Mouse (Mus musculus): Measurements from ENCODE around the gene Sec14l3. TPM values are rescaled to one million over a fixed set of nuclear protein-coding genes. Genes with fewer than 3 reads are reported as not detected.

The Sec14l3 gene
- total and polyA plus RNA-seq, 3 experiments = not detected

DNA sequence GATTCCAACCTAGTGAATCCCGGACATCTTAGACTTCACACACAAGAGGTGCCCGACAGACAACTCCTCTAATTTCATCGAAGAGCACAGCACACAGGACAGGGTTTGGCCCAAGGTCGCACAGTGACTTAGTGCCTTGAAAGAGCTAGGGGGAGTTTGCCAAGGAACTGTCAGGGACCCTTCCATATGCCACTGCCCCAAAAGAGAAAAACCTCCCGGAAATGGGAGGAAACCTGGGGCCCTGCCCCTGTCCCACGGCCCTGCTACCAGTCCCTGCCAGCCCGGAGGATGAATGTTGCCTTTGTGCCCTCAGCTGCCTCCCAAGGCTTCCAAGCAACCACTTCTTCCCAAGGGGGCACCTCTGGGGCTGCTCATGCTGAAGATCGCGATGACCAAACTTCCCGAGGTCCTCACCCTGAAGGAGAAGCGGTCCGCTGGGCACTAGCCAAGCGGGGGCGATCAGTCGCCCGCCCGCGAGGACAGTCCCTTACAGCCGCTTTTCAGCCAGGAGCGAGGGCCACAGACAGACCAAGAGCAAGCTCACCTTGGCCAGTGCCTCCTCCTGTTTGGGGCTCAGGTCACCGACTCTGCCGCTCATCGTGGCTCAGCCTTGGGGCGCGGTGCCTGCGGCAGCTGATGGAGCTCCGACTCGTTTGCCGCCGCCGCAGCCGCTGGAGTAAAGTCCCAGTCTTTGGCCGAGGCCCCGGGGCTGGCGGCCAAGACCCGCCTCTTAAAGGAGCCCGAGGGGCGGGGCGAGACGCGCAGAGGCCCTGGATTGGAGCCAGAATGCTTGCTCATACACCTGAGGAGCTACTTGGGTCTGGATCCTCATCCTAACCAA lies 53.7 kb downstream of the Sec14l3 start:
- DNase-seq (ENCODE audit: low read depth, low spot score) = peak; percentile 82
- peaks cover 34 to 70% of the 10 kb centered on the region in 2 experiments for H3K4me1 ChIP-seq (ENCODE audit: control insufficient read depth in 1 of 2, insufficient read depth in 2 of 2, low read length in 2 of 2)
- peak; percentile 30; the same call in 1 of the 2 replicates for TF ChIP-seq SIN3A (IDR thresholded peaks at IDR 0.05; ENCODE audit: low read length)
- peak; percentile 52; the same call in 1 of the 2 replicates for TF ChIP-seq MAX (IDR thresholded peaks at IDR 0.05; ENCODE audit: low read length)
- TF ChIP-seq MYB (IDR thresholded peaks at IDR 0.05; ENCODE audit: low read depth, low read length) = no peak
- TF ChIP-seq MXI1 (IDR thresholded peaks at IDR 0.05; ENCODE audit: low read depth, low read length) = peak; percentile 49; the same call in 1 of the 2 replicates
- TF ChIP-seq KAT2A (conservative IDR thresholded peaks at IDR 0.05; ENCODE audit: low read depth, low read length) = no peak; the same call in 1 of the 2 replicates
- no peak; the same call in 1 of the 2 replicates for TF ChIP-seq RCOR1 (IDR thresholded peaks at IDR 0.05; ENCODE audit: low read depth, low read length)
- TF ChIP-seq CTCF (IDR thresholded peaks at IDR 0.05 in 2 of 3, conservative IDR thresholded peaks at IDR 0.05 in 1 of 3; ENCODE audit: control insufficient read depth in 1 of 3, insufficient read depth in 1 of 3, low read depth in 2 of 3, low read length in 3 of 3, poor library complexity in 1 of 3, severe bottlenecking in 1 of 3) = no peak
- 0 out of 2 replicates have a peak, but pooled peaks have one; percentile 37 for TF ChIP-seq TBP (IDR thresholded peaks at IDR 0.05; ENCODE audit: low read depth, low read length)
- no peak for TF ChIP-seq JUND (IDR thresholded peaks at IDR 0.05; ENCODE audit: low read depth, low read length)
- TF ChIP-seq POLR2AphosphoS5 (IDR thresholded peaks at IDR 0.05; ENCODE audit: borderline replicate concordance, low read depth, low read length) = no peak
- TF ChIP-seq MAZ (IDR thresholded peaks at IDR 0.05; ENCODE audit: low read depth, low read length) = no peak; the same call in 1 of the 2 replicates
- peak; percentile 59 for TF ChIP-seq NELFE (IDR thresholded peaks at IDR 0.05; ENCODE audit: low read depth, low read length)
- peak; percentile 69 for TF ChIP-seq ETS1 (IDR thresholded peaks at IDR 0.05; ENCODE audit: low read depth, low read length)
- TF ChIP-seq USF2 (IDR thresholded peaks at IDR 0.05; ENCODE audit: borderline replicate concordance in 1 of 2, insufficient read depth in 1 of 2, low read depth in 1 of 2, low read length in 2 of 2) = no peak
- TF ChIP-seq NRF1 (IDR thresholded peaks at IDR 0.05; ENCODE audit: insufficient read depth, low read depth, low read length, poor library complexity, severe bottlenecking) = no peak
- peak in 1 of 2 experiments; percentile 1; a peak in 3 of 4 replicates for TF ChIP-seq EP300 (IDR thresholded peaks at IDR 0.05; ENCODE audit: low read depth in 1 of 2, low read length in 2 of 2)
- TF ChIP-seq BHLHE40 (IDR thresholded peaks at IDR 0.05; ENCODE audit: borderline replicate concordance, low read depth, low read length) = peak; percentile 15; the same call in 1 of the 2 replicates
- no peak for TF ChIP-seq MYC (IDR thresholded peaks at IDR 0.05; ENCODE audit: low read depth, low read length)
- TF ChIP-seq CHD1 (IDR thresholded peaks at IDR 0.05; ENCODE audit: low read depth, low read length) = no peak
- TF ChIP-seq POLR2AphosphoS2 (IDR thresholded peaks at IDR 0.05; ENCODE audit: low read length) = peak; percentile 46; the same call in 1 of the 2 replicates
- TF ChIP-seq TAL1 (IDR thresholded peaks at IDR 0.05; ENCODE audit: low read length) = no peak
- TF ChIP-seq USF1 (IDR thresholded peaks at IDR 0.05; ENCODE audit: low read depth, low read length) = no peak
- no peak for TF ChIP-seq RAD21 (IDR thresholded peaks at IDR 0.05; ENCODE audit: low read depth, low read length)
- no peak for TF ChIP-seq E2F4 (IDR thresholded peaks at IDR 0.05; ENCODE audit: borderline replicate concordance, low read depth, low read length)
- TF ChIP-seq ZKSCAN1 (IDR thresholded peaks at IDR 0.05; ENCODE audit: low read depth, low read length) = no peak
- no peak for TF ChIP-seq CHD2 (IDR thresholded peaks at IDR 0.05; ENCODE audit: low read length)
- peak; percentile 46; the same call in 1 of the 2 replicates for TF ChIP-seq TCF12 (IDR thresholded peaks at IDR 0.05; ENCODE audit: low read depth, low read length)
- no peak for TF ChIP-seq ZMIZ1 (IDR thresholded peaks at IDR 0.05; ENCODE audit: low read depth, low read length)
- no peak; the same call in 1 of the 2 replicates for TF ChIP-seq SMC3 (IDR thresholded peaks at IDR 0.05; ENCODE audit: low read depth, low read length)
- no peak for TF ChIP-seq ZC3H11A (IDR thresholded peaks at IDR 0.05; ENCODE audit: low read depth, low read length)
- TF ChIP-seq MEF2A (IDR thresholded peaks at IDR 0.05; ENCODE audit: extremely low read depth, insufficient replicate concordance, low read depth, low read length, poor library complexity, severe bottlenecking) = no peak
- TF ChIP-seq GATA1 (IDR thresholded peaks at IDR 0.05; ENCODE audit: low read depth, low read length) = no peak
- no peak for TF ChIP-seq GABPA (IDR thresholded peaks at IDR 0.05; ENCODE audit: low read depth, low read length)
- TF ChIP-seq HCFC1 (IDR thresholded peaks at IDR 0.05; ENCODE audit: low read depth, low read length) = peak; percentile 45; the same call in 1 of the 2 replicates
- peak; percentile 48 to 58; a peak in 2 of 4 replicates for TF ChIP-seq POLR2A (IDR thresholded peaks at IDR 0.05; ENCODE audit: control insufficient read depth in 1 of 2, insufficient read depth in 1 of 2, low read depth in 1 of 2, low read length in 2 of 2, poor library complexity in 1 of 2)

More for the DNA sequence above, 53.7 kb downstream of the Sec14l3 start:
- Histone ChIP-seq H3K9me3 (replicated peaks; ENCODE audit: insufficient read depth, low read length) (no peaks in the 10 kb centered on the region), H3K27me3 (ENCODE audit: control insufficient read depth in 1 of 2, insufficient read depth in 2 of 2, low read length in 2 of 2) (no peaks in the 10 kb centered on the region), H3K9ac (ENCODE audit: control insufficient read depth, low read depth, low read length, poor library complexity, severe bottlenecking) (peak overlapping the region; percentile 61), H3K36me3 (ENCODE audit: control insufficient read depth in 1 of 2, insufficient read depth in 2 of 2, low read length in 2 of 2) (peaks cover 0 to 44% of the 10 kb centered on the region in 2 experiments; a peak in 2 of 4 replicates), H3K27ac (ENCODE audit: control insufficient read depth, low read depth, low read length) (peak overlapping the region; percentile 19), H3K79me2 (ENCODE audit: control insufficient read depth, insufficient read depth, low read length, poor library complexity) (no peaks in the 10 kb centered on the region), H3K4me3 (ENCODE audit: control insufficient read depth in 1 of 2, insufficient read depth in 1 of 2, low read depth in 2 of 2, low read length in 2 of 2) (peak overlapping the region; percentile 52 to 83)
